Mouse (Mus musculus) cortical plate, adult 2 months (tissue): ENCODE data around the gene Fancc.

ENCODE experiments used
- CTCF ChIP-seq: fragments of 200-500 bp; IDR thresholded peaks from 2 replicates; pipeline ENCODE4 v1.5.1; 2011; ENCODE audit warnings: mild to moderate bottlenecking, control low read depth, low read length; ENCODE audit not compliant: insufficient read depth; ENCODE audit errors: extremely low read depth
- POLR2A ChIP-seq: fragments of 200-500 bp; IDR thresholded peaks from 2 replicates; pipeline ENCODE4 v1.6.1; 2011; ENCODE audit warnings: mild to moderate bottlenecking, low read length, control low read depth; ENCODE audit not compliant: insufficient read depth; ENCODE audit errors: extremely low read depth

- TF ChIP-seq CTCF (no peak), POLR2A (no peak)
Observed at GRCm38 (mm10) chr13:63245812-63246211, 251.3 kb downstream of the Fancc start.
